Mouse (Mus musculus): ENCODE data around the gene Myo3b.

- TF ChIP-seq CTCF (IDR thresholded peaks at IDR 0.05; ENCODE audit: borderline replicate concordance, extremely low read depth, insufficient read depth, insufficient read length) (no peak), POLR2A (IDR thresholded peaks at IDR 0.05; ENCODE audit: borderline replicate concordance, extremely low read depth, insufficient read depth, insufficient read length, poor library complexity, severe bottlenecking) (no peak)
These were observed 7.5 kb upstream of the Myo3b start for GRCm38 (mm10) chr2:70031472-70031871.
